In genomic region chr4:31536811-31537210, GRCm38 (mm10) we compare ENCODE assay signal across 24 mouse cellular contexts.
"Had no signal": no experiment of that assay in that cellular context is flagged by ENCODE, and none has a peak within 500 bp of the region (broad histone marks: within the 10 kb centered on the region; RNA-seq: fewer than 3 reads in every experiment).

No protein-coding gene starts in this region.

- ATAC-seq: forebrain, postnatal 0 days; hindbrain, postnatal 0 days; liver, embryonic 12.5 days had no signal

- H3K27me3 ChIP-seq: heart, embryonic 13.5 days; heart, embryonic 15.5 days; hindbrain, embryonic 13.5 days; hindbrain, embryonic 15.5 days; kidney, embryonic 15.5 days; limb, embryonic 13.5 days; limb, embryonic 15.5 days; liver, embryonic 12.5 days had no signal

- H3K9ac ChIP-seq: forebrain, postnatal 0 days; heart, embryonic 13.5 days; heart, embryonic 15.5 days; hindbrain, embryonic 13.5 days; hindbrain, embryonic 15.5 days; kidney, embryonic 15.5 days; limb, embryonic 13.5 days; limb, embryonic 15.5 days; liver, embryonic 12.5 days; liver, embryonic 14.5 days had no signal

- DNase-seq: forebrain, postnatal 0 days; gastrocnemius, postnatal 14 days; gastrocnemius, postnatal 36 days; heart, postnatal 14 days; heart, postnatal 36 days; kidney, adult 11 months; kidney, adult 2 months; kidney, adult 9 months; kidney, postnatal 10 days; kidney, postnatal 25 days; layer of hippocampus, adult 9-11 months; layer of hippocampus, postnatal 36 days; left cerebral cortex, postnatal 4 days had no signal

- H3K36me3 ChIP-seq: heart, embryonic 13.5 days; heart, embryonic 15.5 days; hindbrain, embryonic 13.5 days; hindbrain, embryonic 15.5 days; kidney, embryonic 15.5 days; limb, embryonic 13.5 days; limb, embryonic 15.5 days; liver, embryonic 12.5 days had no signal

- H3K4me3 ChIP-seq: heart, embryonic 13.5 days; heart, embryonic 15.5 days; hindbrain, embryonic 13.5 days; hindbrain, embryonic 15.5 days; kidney, embryonic 15.5 days; limb, embryonic 13.5 days; limb, embryonic 15.5 days; liver, embryonic 12.5 days had no signal

- H3K27ac ChIP-seq: heart, embryonic 13.5 days; heart, embryonic 15.5 days; hindbrain, embryonic 13.5 days; hindbrain, embryonic 15.5 days; hindbrain, postnatal 0 days; kidney, embryonic 15.5 days; limb, embryonic 13.5 days; limb, embryonic 15.5 days; liver, embryonic 12.5 days; liver, embryonic 14.5 days had no signal

- H3K4me1 ChIP-seq: heart, embryonic 15.5 days; hindbrain, embryonic 13.5 days; hindbrain, embryonic 15.5 days; kidney, embryonic 15.5 days; limb, embryonic 13.5 days; limb, embryonic 15.5 days; liver, embryonic 12.5 days had no signal

- H3K4me2 ChIP-seq: heart, embryonic 11.5 days; heart, embryonic 13.5 days; heart, embryonic 15.5 days; hindbrain, embryonic 13.5 days; hindbrain, embryonic 15.5 days; kidney, embryonic 15.5 days; limb, embryonic 13.5 days; limb, embryonic 15.5 days; liver, embryonic 12.5 days had no signal

- H3K9me3 ChIP-seq: heart, embryonic 13.5 days; heart, embryonic 15.5 days; hindbrain, embryonic 13.5 days; hindbrain, embryonic 15.5 days; kidney, embryonic 15.5 days; limb, embryonic 13.5 days; limb, embryonic 15.5 days; liver, embryonic 12.5 days had no signal
